Mouse (Mus musculus) erythroid progenitor cell, adult 5-6 weeks (primary cell): ENCODE results near the gene D030056L22Rik. TPM values are rescaled to one million over a fixed set of nuclear protein-coding genes. Genes with fewer than 3 reads are reported as not detected.

ENCODE experiments used
- ATAC-seq: replicated peaks from 2 replicates; pipeline ENCODE4 v1.8.0; 2016; ENCODE audit warnings: moderate number of reproducible peaks, mild to moderate bottlenecking, moderate TSS enrichment, inconsistent platforms; ENCODE audit not compliant: poor library complexity, low FRiP score, severe bottlenecking
- total RNA-seq, 2 experiments: library from RNA; stranded (forward) in 1 of 2; stranded (reverse) in 1 of 2; fragments of 150-400 nt in 1 of 2; fragments of 186-747, 209-891 nt in 1 of 2; gene quantifications; 2 replicates each; pipeline versions ENCODE4 v1.2.3 to v1.2.4; 2015 to 2017; ENCODE audit warnings: low replicate concordance in 2 of 2

D030056L22Rik gene
- total RNA-seq (2015; ENCODE audit: low replicate concordance) (119 and 134 TPM in 2 replicates), total RNA-seq (2017; ENCODE audit: low replicate concordance) (35.3 and 67.6 TPM in 2 replicates)

DNA sequence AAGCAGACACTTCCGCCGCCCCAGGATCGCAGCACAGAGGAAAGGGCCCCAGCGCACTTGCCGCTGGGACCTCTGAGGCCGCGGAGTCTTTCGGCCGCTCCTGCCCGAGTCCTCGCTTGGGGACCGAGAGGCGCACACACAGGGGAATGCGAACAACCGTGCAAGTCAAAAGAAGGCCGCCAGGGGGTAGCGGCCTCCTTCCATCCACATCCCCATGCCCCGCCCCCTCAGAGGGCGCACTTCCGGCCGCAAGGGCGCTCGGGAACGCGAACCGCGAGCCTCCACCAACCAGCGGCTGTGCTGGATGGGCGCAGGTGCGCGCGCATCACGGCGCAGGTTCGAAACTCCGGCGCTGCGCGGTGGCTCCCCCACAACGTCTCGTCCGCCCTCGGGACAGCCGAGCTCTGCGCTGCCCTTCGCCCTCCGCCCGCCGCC lies at the start of gene D030056L22Rik:
D030056L22Rik (plus strand) TSS at position 328 of the 435 bp plus-strand sequence.
- ATAC-seq: peak; percentile 93

DNA sequence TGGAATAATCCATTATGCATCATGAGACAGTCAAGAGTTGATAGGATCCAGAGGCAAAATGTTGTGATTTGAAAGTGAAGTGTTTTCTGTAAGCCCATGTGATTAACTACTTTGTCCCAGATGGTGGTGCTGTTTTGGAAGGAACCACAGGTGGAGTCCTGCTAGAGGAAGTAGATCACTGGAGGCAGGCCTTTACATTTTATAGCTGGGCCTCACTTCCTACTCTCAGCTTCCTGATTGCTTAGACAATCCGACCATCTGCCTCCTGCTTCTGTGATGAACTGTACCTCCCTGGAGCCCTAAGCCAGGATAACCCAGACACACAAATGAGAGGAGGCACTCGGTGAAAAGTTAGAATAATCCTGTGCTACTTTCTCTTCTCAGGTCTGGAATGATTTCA lies 49.1 kb upstream of the D030056L22Rik start:
- no peak for ATAC-seq

DNA sequence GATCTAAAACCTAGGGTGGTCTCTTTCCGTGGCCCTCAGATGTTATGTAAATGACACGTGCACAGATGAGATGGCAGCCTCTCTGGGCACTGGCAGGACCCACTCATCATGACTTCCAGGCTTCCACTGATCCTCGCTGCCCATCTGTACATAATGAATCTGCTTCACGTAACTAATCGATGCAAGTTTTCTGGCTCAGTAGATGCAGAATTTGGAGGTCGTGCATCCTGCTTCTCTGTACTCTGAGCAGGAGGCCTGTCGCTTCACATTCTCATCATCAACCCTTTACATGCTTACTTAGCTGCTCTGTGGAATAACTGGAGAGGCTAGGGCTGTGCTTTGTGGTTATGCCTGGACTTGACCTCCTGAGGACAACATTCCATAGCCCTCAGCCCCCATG lies 46.0 kb upstream of the D030056L22Rik start:
- no peak for ATAC-seq

DNA sequence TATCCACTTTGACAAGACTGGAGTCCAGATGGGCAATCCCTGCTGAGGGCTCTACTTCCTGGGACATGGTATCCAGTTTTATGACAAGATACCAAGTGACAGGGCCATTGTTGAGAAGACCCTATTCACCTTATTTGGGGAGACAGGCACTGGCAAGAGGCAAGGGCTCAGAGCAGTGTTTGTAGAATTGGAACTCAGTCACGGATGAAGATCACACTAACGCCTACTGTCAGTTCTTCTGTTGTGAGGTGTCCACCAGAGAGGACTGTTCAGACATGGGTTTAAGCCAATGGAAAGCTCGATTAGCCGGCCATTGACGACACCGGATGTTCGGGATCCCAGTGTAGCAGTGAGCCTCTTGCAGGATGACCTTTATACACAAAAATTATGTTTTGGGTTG lies 43.4 kb upstream of the D030056L22Rik start:
- ATAC-seq: no peak

DNA sequence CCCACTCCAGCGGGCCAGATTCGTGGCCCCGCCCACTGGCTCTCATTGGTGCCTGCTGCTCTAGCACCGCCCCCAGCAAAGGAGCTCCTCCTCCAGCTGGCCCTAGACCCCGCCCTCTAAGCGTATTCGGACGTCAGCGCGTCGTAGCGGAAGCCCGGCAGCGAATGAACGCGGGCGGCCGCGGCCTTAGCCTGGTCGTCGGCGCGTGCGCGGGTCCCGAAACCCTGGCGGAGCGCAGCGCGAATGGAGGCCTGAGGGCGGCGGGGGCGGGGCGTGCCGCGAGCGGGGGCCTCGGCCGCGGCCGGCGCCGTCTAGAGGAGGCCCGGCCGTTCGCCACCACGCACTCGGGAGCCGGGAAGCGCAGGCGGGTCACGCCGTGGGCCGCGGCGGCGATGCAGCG lies 42.4 kb upstream of the D030056L22Rik start, which contains the start of gene Carnmt1:
Carnmt1 (plus strand) TSS at position 157 of the 400 bp plus-strand sequence.
- peak; percentile 95 for ATAC-seq

DNA sequence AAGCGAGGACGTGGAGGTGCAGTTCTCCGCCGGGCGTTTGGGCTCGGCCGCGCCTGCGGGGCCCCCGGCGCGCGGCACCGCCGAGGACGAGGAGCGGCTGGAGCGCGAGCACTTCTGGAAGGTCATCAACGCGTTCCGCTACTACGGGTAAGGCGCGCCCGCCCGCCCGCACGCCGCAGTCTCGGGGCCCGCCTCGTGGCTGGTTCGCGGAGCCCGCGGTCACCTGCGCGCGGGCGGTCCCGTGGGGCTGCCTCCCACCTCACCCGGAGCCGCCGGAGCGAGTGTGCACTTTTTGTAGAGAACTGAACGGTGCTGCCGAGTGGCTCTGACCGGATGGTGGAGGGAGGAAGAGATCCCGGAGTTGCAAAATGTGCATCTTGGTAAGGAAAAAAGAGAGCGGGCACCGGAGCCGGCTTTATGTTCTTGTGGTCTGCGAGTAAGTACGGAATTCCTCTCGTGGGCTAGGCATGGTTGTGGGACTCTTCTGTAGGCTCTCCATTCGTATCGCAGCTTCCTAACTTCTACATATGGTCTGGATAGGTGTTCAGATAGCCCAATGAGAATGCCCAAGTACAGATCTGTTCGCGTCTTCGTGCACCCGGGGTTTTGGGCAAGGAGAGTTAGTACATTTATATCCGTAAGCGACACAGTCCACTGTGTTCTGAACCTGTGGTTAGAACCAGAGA lies 41.8 kb upstream of the D030056L22Rik start:
- peak; percentile 52 for ATAC-seq

DNA sequence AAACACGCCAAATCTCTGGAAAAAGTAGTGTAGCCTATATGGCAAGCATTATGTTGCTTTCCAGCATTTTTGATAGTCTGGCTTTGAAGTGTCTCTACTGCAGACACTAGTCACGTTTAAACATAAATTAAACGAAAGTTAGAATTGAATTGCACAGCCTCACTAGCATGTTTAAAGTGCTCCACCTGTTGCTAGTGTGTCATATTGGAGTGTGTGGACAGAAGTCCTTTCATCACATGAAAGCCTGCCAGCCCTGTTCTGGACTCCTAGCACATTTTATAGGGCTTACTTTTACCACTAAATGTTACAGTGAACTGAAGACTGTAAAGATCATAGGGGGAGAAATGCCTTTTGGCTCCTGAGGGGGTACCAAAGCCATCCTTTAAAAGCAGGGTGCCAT lies 40.5 kb upstream of the D030056L22Rik start:
- no peak for ATAC-seq

DNA sequence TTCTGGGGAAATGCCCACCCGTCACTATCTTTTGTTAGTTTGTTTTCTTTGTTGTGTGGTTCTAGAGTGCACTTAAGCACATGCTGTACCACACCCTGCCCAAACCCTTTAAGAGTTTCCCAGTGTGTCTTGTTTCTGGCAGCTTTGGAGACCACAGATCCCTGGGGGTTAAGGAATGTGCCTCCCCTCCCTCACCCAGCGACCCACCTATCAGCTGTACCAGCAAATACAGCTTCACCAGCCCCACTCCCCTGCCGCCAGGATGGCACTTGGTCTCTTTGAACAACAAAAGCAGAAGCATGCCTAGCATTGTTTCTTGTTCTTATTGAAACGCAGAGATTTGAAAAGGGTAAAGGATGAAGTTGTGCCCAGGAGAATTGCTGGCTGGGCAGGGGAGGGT lies 39.9 kb upstream of the D030056L22Rik start:
- no peak for ATAC-seq

DNA sequence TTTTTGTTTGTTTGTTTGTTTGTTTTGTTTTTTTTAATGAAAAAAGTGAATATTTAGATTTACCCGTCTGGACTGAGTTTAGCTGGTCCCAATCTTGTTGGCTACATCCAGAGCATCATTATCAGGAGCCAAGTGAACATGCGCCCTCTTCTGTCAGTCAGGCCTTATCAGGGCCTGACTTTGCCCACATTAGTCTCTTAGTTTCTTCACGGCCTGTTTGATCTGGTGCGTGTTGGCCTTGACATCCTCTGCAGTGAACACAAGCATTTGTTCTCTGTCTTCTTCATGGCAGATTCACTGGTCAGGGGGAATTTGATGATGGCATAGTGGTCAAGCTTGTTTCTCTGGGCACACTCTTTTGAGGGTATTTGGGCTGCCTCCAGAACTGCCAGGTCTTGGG lies 30.9 kb upstream of the D030056L22Rik start:
- ATAC-seq: peak; percentile 98

DNA sequence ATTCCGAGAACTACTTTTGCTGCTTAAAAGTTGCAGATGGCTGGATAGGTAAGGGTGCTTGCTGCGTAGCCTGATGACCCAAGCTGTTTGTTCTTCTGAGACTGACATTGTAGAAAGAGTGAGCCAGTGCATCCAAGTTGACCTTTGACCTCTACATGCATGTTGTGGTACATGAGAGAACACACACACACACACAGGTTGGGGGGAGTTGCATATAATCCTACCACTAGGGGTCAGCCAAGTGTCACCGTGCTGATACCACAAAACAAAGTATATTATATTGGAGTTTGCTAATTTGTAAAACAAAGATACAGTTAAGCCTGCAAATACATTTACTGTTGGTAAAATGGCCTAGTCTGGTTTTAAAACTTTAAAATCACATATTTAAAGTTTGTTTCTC lies 25.4 kb upstream of the D030056L22Rik start:
- peak; percentile 71 for ATAC-seq

DNA sequence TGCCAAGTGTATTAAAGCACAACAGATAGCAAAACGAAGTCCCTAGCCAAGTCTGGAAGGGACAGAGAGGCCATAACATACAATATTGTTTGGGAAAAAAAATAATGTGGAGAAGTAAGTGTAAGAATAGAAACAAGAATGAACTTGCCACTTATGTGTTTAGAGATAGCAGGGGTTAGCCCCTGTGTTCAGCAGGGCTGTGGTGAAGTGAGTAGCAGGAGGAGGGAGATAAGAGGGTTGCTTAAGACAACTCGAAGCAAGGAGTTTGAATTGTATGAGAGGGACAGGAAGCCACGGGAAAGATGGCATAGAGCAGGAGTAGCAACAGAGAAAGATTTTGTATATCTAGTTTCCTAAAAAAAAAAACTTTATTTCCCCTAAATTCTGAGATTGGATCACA lies 20.8 kb upstream of the D030056L22Rik start:
- ATAC-seq: peak; percentile 86

DNA sequence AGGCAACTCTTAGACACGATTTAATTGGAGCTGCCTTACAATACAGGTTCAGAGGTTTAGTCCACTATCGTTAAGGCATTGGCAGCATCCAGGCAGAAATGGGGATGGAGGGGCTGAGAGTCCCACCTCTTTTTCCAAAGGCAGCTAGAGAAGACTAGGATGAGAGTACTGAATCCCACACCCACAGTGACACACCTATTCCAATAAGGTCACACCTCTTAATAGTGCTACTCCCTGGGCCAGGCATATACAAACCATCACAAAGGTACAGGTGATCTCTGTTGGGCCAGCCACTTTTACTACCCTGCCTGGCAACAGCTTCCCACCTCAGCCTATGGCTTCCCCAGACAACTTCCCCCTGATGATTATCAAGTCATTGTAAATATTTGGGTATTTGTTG lies 20.2 kb upstream of the D030056L22Rik start:
- ATAC-seq: peak; percentile 27; the same call in 1 of the 2 replicates

DNA sequence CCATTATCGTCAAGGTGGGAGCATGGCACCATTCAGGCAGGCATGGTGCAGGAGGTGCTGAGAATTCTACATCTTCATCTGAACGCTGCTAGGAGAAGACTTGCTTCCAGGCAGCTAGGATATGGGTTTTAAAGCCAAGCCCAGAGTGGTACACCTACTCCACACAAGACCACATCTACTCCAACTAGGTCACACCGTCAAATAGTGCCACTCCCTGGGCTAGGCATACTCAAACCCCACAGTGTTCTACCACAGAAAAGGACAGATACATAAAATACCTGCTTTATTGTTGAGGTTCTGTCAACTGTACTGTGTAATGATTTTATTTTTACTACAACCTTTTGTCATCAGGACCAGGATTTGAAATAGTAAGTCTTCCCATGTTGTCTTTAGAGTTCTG lies 17.9 kb upstream of the D030056L22Rik start:
- 0 out of 2 replicates have a peak, but pooled peaks have one; percentile 36 for ATAC-seq

DNA sequence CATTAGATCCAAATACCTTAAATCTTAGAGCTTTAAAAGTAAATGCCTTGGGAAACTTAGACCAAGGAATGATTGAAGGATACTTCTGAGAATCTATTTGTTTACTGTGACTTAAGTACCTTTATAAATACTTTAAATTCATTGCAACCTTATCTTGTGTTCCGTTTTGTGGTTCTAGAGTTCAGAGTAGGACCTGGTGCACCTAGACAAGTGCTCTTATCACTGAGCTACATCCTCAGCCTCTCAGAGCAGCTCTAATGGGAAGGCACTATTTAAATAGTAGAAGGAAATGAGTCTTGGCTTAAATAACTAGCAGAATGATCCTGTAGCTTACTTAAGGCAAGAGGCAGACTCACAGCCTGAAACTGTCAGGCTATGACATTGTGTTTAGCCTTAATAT lies 17.4 kb upstream of the D030056L22Rik start:
- peak; percentile 70 for ATAC-seq

DNA sequence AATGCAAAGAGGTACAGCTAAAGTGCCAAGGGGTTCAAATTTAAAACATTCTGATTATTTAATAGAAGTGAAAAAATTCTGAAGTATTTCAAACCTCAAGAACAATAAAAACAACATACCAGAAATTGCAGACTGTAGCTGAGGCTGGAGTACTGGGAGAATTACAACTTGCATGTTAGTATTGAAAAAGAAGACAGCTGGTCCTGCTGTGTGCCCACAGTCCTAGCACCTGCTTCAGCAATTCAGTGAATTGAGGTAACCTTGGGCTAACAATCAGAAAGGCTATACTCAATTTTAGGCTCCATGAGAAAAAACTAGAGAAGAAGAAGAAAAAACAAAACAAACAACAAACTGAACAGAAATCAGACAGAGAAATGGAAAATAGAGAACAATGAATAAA lies 4.9 kb upstream of the D030056L22Rik start:
- ATAC-seq: no peak

DNA sequence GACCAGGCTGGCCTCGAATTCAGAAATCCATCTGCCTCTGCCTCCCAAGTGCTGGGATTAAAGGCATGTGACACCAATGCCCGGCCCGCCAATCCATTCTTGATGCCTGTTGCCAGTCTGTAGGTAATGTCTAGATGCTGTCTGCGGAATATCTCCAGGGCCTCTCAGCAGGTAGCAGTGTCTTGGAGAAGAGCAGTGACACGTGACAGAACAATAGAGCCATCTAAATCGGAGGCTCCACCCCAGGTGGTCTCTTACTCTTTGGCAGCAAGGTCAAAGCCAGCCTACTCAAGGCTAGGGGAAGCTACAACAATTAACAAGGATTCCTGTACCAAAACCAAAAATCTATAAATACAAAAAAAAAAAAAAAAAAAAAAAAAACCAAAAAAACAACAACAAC lies 2.1 kb upstream of the D030056L22Rik start:
- no peak for ATAC-seq

DNA sequence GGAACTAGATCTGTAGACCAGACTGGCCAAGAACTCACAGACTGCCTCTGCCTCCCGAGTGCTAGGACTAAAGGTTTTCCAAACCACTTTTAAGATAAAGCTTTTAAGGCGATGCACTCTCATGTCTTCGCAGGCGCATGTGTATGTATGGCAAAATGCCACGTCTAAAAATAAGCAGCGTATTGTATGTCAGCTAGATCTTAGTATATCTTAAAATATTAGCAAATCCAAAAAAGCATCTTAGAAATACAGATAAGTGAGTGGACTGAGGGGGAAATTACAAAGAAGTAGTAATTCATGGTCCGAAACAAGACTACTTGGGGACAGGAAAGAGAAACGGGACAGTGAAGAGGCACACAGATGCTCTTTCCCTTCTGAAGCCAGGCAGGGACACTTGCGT lies 1.4 kb upstream of the D030056L22Rik start:
- ATAC-seq: no peak

DNA sequence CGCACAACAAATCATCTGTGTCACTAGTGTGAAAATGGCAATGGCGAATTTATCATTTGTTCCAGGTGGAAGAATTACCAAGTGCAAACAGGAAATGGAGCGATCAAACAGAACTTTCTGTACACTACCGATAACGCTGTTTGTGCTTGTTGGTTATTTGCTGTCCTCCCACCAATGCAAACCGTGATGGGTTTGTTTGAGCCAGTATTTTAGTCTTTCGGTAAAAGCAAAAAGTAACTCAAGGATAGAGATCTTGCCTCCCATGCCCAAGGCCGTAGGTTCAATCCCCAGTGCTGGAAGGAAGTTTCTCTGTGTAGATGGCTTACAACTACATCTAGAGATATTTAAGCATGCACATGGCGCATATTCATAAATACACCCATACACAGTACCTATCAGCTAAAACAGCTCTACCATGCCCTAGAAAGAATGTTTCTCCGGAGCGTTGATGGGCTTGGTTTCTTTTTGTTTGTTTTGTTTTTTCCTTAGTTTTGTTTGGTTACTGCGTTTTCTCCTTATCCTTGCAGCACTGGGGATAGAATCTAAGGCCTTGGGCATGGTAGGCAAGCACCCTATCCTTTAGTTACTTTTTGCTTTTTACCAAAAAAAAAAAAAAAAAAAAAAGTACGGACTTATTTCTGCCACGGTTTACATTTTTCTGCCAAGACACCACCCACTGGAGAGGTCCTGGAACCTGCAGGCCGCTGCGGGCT lies 684 bp upstream of the D030056L22Rik start:
- ATAC-seq: peak; percentile 22

DNA sequence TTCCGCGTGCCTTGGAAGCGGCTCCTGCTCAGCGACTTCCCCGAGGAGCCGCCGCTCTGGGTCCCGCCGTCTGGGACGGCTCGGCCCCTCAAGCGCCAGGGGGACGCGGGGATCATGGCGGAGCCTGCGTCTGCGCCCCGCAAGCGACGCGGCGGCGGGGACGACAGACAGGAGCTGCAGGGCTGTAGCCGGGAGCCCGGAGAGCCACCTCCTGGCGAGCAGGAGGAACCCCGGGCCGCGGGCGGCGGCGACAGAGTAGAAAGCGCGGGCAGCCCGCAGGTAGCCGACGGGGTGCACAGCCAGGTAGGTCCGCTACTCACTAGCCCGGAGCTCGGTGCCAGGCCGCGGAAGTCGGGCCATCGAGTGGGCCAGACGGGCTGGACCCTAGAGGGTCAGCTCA lies 364 bp downstream of the D030056L22Rik start:
- peak; percentile 20; the same call in 1 of the 2 replicates for ATAC-seq

DNA sequence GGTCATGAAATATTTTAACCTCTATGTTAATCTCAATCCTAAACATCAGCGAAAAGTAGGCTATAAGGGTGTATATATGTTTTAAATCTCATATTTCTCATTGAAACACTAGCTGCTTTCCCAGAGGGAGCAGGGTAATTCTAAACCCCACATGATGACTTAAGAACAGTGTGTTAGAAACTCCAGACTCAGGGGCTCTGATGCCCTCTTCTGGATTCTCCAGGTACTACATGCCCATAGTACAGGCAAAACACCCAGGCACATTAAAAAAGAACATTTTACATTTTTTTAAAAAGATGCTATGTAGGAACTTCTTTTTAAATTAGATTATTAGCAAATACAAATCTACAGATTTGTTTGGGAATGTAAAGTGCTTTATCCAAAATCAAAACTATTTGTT lies 3.4 kb downstream of the D030056L22Rik start:
- peak; percentile 41; the same call in 1 of the 2 replicates for ATAC-seq

DNA sequence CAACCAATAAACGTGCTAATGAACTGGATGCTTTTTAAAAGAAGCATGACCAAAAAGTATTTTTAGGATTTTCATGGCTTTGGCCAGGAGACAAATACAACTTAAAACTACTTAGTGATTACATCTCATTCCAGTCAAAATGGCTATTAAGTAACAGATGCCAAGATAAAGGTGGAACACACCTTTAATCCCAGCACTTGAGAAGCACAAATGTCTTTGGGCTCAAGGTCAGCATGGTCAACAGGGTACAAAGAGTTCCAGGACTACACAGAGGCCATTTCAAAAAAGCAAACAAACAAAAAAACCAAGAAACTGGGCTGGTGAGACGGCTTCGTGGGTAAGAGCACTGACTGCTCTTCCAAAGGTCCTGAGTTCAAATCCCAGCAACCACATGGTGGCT lies 7.3 kb downstream of the D030056L22Rik start:
- no peak for ATAC-seq
